9 mouse cellular contexts compared by ENCODE assay signal in genomic region chr5:104339706-104340512, GRCm38 (mm10). TPM values are rescaled to one million over a fixed set of nuclear protein-coding genes. Genes with fewer than 3 reads are reported as not detected.
DNase-seq lines count a peak whose midpoint lies in the region; ATAC-seq and TF ChIP-seq lines count a peak whose summit lies in the region.
"Had no signal": no experiment of that assay in that cellular context is flagged by ENCODE, and none has a peak within 500 bp of the region (broad histone marks: within the 10 kb centered on the region; RNA-seq: fewer than 3 reads in every experiment).

No protein-coding gene starts in this region.

- H3K9me3 ChIP-seq in embryonic facial prominence, embryonic 11.5 days (replicated peaks; ENCODE audit: control insufficient read depth, low read length) = no peaks in the 10 kb centered on the region
- no peaks in the 10 kb centered on the region for H3K9me3 ChIP-seq in hindbrain, postnatal 0 days (ENCODE audit: low read length)
- no peaks in the 10 kb centered on the region for H3K9me3 ChIP-seq in megakaryocyte, embryonic 14.5 days

- DNase-seq in kidney, adult 2 months = peak; percentile 26
- no peak for DNase-seq in kidney, adult 8-10 months
- DNase-seq in MN1 (ENCODE audit: low spot score) = peak; percentile 40
- DNase-seq in embryonic facial prominence, embryonic 11.5 days (ENCODE audit: low spot score) = peak; percentile 84
- DNase-seq in hindbrain, postnatal 0 days (ENCODE audit: low spot score) = peak; percentile 87
- DNase-seq in testis, postnatal 10 days (ENCODE audit: low spot score) = peak; percentile 59
- DNase-seq in thymus, adult 18-20 months = no peak

- H3K4me1 ChIP-seq in kidney, adult 2 months (ENCODE audit: control insufficient read depth, insufficient read depth, low read length) = no peaks in the 10 kb centered on the region
- no peaks in the 10 kb centered on the region; the same call in 1 of the 2 replicates for H3K4me1 ChIP-seq in embryonic facial prominence, embryonic 11.5 days (ENCODE audit: control insufficient read depth, insufficient read depth, low read length)
- H3K4me1 ChIP-seq in hindbrain, postnatal 0 days (ENCODE audit: insufficient read depth, low read length) = no peaks in the 10 kb centered on the region
- peaks cover 4% of the 10 kb centered on the region; the same call in 1 of the 2 replicates for H3K4me1 ChIP-seq in megakaryocyte, embryonic 14.5 days

- H3K9ac ChIP-seq in embryonic facial prominence, embryonic 11.5 days (replicated peaks; ENCODE audit: low read length) = no peak overlapping the region
- no peak overlapping the region for H3K9ac ChIP-seq in hindbrain, postnatal 0 days (replicated peaks; ENCODE audit: low read length)

- H3K4me2 ChIP-seq in embryonic facial prominence, embryonic 11.5 days (ENCODE audit: low read depth, low read length) = no peak overlapping the region
- peak overlapping the region; percentile 34 for H3K4me2 ChIP-seq in hindbrain, postnatal 0 days (ENCODE audit: low read depth, low read length)

- no peak overlapping the region for H3K4me3 ChIP-seq in kidney, adult 2 months (ENCODE audit: insufficient read depth, low read depth, low read length)
- H3K4me3 ChIP-seq in embryonic facial prominence, embryonic 11.5 days (ENCODE audit: low read depth, low read length) = no peak overlapping the region
- H3K4me3 ChIP-seq in hindbrain, postnatal 0 days (ENCODE audit: low read length) = no peak overlapping the region
- peak overlapping the region; percentile 38 for H3K4me3 ChIP-seq in megakaryocyte, embryonic 14.5 days (replicated peaks)

- no peaks in the 10 kb centered on the region for H3K36me3 ChIP-seq in kidney, adult 2 months (ENCODE audit: control insufficient read depth, insufficient read depth, low read length)
- H3K36me3 ChIP-seq in embryonic facial prominence, embryonic 11.5 days (replicated peaks; ENCODE audit: control insufficient read depth, insufficient read depth, low read depth, low read length) = no peaks in the 10 kb centered on the region
- no peaks in the 10 kb centered on the region for H3K36me3 ChIP-seq in hindbrain, postnatal 0 days (ENCODE audit: insufficient read depth, low read length)
- H3K36me3 ChIP-seq in megakaryocyte, embryonic 14.5 days (replicated peaks; ENCODE audit: low read length) = no peaks in the 10 kb centered on the region

- 16% methylated on average over 14 of the region's 14 CpGs for WGBS in kidney, adult 2 months
- WGBS in embryonic facial prominence, embryonic 11.5 days = 22% methylated on average over 14 of the region's 14 CpGs
- WGBS in hindbrain, postnatal 0 days = 18% methylated on average over 14 of the region's 14 CpGs

- no peak overlapping the region for H3K27ac ChIP-seq in kidney, adult 2 months (ENCODE audit: insufficient read depth, low read depth, low read length)
- no peak overlapping the region for H3K27ac ChIP-seq in embryonic facial prominence, embryonic 11.5 days (replicated peaks; ENCODE audit: low read depth, low read length)
- H3K27ac ChIP-seq in hindbrain, postnatal 0 days = no peak overlapping the region

- peak; percentile 63 for ATAC-seq in embryonic facial prominence, embryonic 11.5 days (replicated peaks; ENCODE audit: insufficient number of reproducible peaks, low FRiP score, low TSS enrichment, low read depth)
- ATAC-seq in hindbrain, postnatal 0 days = peak; percentile 86

- no peaks in the 10 kb centered on the region for H3K27me3 ChIP-seq in kidney, adult 2 months (replicated peaks; ENCODE audit: control insufficient read depth, insufficient read depth, low read length)
- no peaks in the 10 kb centered on the region for H3K27me3 ChIP-seq in embryonic facial prominence, embryonic 11.5 days (ENCODE audit: control insufficient read depth, insufficient read depth, low read length)
- no peaks in the 10 kb centered on the region for H3K27me3 ChIP-seq in hindbrain, postnatal 0 days (ENCODE audit: insufficient read depth, low read length)
- peaks cover 19% of the 10 kb centered on the region for H3K27me3 ChIP-seq in megakaryocyte, embryonic 14.5 days (replicated peaks)

- peak; percentile 72 for TF ChIP-seq CTCF in kidney, adult 2 months (conservative IDR thresholded peaks at IDR 0.05; ENCODE audit: insufficient read depth, insufficient read length, low read depth, low read length)
- peak; percentile 88 for TF ChIP-seq CTCF in hindbrain, postnatal 0 days (IDR thresholded peaks at IDR 0.05; ENCODE audit: low read depth)

- TF ChIP-seq POLR2A in kidney, adult 2 months (IDR thresholded peaks at IDR 0.05; ENCODE audit: low read depth, low read length) = no peak

RNA-seq across cellular contexts. Expression of gene Mepe, which starts 14.8 kb away (rescaled TPM):
- not detected in 2 replicates for polyA plus RNA-seq in kidney, adult 2 months (2012; rRNA removed)
- not detected in 2 replicates for polyA plus RNA-seq in embryonic facial prominence, embryonic 11.5 days (2014; fragmentation: Nextera tagmentation; extraction: Ambion mirVana)
- not detected in 2 replicates for total RNA-seq in hindbrain, postnatal 0 days (2014; rRNA removed)
- polyA plus RNA-seq in hindbrain, postnatal 0 days (2015; fragmentation: Nextera tagmentation; extraction: Ambion mirVana) = not detected in 2 replicates
- not detected in 2 replicates for polyA plus RNA-seq in megakaryocyte, embryonic 14.5 days (2012; ENCODE audit: insufficient read depth, low replicate concordance)
- polyA plus RNA-seq: spleen, adult 2 months had no signal

RNA-seq across cellular contexts. Expression of gene Ibsp, which starts 40.9 kb away (rescaled TPM):
- not detected in 2 replicates for polyA plus RNA-seq in kidney, adult 2 months (2012; rRNA removed)
- polyA plus RNA-seq in embryonic facial prominence, embryonic 11.5 days (2014; fragmentation: Nextera tagmentation; extraction: Ambion mirVana) = 0.10 and 0.32 TPM in 2 replicates
- total RNA-seq in hindbrain, postnatal 0 days (2014; rRNA removed) = 0.37 TPM in 1 of 2 replicates, not detected in the other
- polyA plus RNA-seq in hindbrain, postnatal 0 days (2015; fragmentation: Nextera tagmentation; extraction: Ambion mirVana) = 0.20 TPM in 1 of 2 replicates, not detected in the other
- polyA plus RNA-seq in megakaryocyte, embryonic 14.5 days (2012; ENCODE audit: insufficient read depth, low replicate concordance) = not detected in 2 replicates
- polyA plus RNA-seq: spleen, adult 2 months had no signal

Comparison
In these comparisons a context has a peak if more than half of its experiments do, and no peak if none do; other contexts are left out.
1. DNase-seq: peak in kidney, adult 2 months (single experiment), MN1 (single experiment), embryonic facial prominence, embryonic 11.5 days (single experiment), hindbrain, postnatal 0 days (single experiment) and testis, postnatal 10 days (single experiment); none in kidney, adult 8-10 months (0 of 2) and thymus, adult 18-20 months (0 of 2).